Mouse (Mus musculus) urinary bladder, postnatal 14 days (tissue): ENCODE measurements around the gene Pde3b.
"Not testable (repeated sequence)": the region's sequence is repeated elsewhere in the genome, so short reads cannot be mapped to it uniquely, and the experiment has no call there.

Source experiments
- DNase-seq: peaks from one replicate; pipeline ENCODE4 v3.0.0; 2021; ENCODE audit warnings: low spot score

Pde3b gene

DNA sequence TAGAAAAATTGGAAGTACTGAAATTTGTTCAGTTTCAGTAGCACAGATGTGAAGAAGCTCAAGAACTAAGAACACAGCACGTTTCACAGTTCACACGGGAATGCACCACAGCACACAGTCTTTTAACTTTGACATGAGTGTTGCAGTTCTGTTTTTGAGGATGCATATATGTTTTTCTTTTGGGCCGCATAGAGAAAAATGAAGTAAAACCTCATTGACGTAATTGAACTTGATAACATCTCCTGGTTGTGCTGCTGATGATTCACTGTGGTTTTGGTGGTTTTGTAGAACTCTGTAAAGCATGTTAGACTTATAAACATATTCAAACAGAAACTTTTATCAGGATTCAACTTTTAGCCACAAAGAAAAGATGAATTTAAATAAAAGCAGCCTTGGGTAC is 64.7 kb downstream of the Pde3b start:
- no peak for DNase-seq

DNA sequence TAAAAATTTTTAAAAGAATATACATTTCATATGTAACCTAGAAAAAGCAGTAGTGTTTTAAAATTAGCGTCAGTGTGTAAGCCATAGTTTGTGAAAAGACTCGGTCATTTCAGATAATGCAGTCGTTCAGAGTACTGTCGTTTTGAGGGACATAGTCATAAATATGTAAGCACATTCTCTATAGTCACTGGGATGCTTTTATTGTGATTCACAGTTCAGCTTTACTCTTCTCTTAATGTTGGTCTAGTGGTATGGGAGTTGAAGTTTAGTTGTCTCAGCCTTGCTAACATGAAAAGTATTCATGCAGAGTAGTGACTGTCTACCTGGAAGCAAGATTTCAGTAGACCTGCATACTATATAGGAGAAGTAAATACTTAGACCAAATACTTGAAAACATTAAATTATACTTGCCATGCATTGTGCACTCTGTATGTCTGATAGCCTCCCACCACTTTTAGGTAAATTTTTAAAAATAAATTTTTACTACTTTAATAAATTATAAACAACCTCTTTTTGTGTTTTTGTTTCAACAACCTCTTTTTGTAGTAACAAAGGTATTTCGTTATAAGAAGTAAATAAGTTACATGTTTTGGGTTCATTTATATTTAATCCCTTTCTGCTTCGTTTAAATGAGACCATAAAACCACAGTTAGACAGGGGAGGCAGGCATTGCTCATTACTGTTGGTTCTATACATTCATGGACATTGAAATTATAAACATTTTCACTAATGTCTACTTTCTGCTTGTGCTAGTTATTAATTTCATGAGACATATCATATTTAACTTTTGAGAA is 65.3 kb downstream of the Pde3b start:
- DNase-seq = no peak

DNA sequence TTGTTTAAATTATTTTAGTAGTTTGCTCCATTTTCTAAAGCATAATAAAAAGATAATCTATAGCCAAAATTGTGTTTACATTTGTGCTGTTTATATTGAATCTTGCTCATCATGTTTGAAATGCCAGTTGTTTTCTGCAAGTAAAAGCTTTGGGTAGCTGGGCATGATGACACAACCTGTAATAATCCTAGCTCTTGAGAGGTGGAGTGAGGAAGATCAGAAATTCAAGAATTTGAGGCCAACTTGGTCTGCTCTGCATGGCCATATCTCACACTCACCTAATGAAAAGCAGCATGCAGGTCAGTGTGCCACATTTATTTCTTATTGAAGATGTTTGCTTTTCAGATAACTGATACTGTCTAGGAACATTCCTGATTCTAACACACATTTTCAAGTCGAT is 65.9 kb downstream of the Pde3b start:
- no peak for DNase-seq

DNA sequence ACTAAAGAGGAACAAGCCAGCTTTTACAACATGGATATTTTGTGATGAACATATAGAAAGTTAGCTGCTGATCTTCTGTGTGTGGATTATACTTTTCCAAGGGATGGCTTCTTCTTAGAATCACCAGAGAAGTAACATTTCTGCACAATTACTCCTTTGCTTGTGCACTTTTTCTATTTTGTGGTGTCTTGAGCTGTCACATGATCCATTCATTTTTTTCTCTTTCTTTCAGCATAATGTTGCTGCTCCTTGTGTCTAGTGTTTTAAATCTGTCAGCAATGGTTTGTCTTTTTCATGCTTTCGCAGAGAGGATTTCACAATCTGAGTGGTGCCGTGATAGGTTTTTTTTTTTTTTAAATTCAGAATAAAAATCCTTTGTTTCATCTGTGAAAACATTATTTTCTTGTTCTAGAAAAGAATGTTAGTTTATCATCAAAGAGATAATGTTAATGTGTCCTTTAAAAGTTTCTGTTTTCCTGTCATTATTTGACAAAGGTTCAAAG is 66.4 kb downstream of the Pde3b start:
- no peak for DNase-seq

DNA sequence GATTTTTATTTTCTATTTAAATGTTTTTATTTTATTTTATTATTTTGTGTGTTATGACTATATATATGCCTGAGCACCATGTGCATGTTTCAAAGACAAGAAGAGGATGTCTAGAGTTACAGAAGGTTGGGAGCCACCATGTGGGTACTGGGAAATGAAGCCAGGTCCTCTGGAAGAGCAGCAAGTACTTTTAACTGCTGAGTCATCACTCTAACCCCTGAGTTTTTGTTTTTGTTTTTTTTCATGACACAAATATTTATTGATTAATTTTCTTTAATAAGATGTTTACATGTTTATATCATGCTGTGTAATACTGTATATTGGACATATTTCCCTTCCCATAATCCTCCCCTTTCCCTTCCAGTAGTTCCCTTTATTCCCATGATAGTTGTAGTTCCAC is 77.5 kb downstream of the Pde3b start:
- no peak for DNase-seq

DNA sequence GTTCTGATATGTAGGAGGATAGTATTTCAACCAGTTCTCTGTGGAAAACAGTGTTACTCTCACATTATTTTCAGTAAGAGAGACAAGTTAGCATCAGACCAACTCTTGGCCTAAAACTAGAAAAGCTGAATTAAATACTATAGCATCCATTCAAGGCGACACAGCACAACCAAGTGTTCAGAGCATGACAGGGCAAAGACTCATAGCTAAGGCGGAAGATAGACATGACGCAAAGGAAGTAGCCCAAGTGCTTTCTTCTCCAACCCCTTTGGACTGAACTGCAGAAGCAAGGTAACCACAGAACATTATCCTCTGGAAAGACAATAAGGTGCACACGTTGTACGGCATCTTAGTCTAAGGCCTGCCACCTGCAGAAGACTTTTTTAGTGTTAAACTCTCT is 79.0 kb downstream of the Pde3b start:
- DNase-seq = no peak

DNA sequence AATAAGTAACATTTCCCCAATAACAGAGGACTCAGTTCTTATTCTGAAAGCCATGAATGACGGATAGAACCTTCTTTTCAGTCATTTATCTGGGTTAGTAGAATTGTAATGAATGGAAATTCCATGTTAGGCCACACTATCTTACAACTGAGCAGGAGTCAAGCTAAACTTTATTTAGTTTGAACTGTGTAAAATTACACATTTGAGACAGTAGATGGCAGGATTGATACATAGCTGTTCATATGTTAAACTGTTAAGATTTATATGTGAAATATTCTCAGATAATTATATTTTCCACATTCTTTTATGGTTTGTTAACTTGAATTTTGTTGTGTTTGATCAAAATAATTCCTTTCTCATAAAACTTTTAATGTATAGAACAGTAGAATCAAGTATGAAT is 84.2 kb downstream of the Pde3b start:
- DNase-seq = no peak

DNA sequence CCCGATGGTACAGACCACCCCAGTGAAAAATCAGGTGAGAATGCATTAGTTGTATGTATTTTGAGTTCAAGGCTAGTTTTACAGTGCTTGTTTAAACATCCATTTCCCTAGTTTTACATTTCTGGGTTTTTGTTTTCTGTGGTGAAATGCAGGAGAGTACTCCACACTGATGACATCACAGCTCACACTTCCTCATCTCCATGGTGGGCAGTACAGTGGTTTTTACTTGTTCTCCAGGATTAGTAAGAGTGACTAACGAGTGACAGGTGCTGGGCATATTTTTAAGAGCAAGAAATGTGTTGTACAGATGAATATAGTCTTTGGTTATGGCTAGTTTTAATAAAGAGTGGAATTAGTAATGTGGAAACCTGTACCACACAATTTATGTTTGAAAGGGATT is 93.8 kb downstream of the Pde3b start:
- no peak for DNase-seq

DNA sequence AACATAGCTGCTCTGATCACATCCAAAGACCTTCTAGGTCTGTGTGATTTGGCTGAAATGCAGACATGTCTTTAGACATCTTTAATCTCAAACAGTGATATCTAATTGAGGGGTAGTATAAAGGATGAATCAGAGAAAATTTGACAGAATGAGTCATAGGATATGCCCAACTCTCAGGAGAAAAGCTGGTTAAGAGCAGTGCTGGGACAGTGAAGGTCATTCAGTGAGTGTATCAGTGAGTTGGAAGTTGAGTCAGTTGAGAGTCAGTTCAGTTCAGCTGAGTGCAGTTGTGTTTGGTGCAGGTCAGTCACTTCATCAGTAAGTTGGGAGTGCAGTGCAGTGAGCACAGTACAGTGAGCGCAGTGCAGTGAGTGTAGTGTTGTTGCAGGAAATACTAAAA is 105.0 kb downstream of the Pde3b start:
- DNase-seq = no peak

DNA sequence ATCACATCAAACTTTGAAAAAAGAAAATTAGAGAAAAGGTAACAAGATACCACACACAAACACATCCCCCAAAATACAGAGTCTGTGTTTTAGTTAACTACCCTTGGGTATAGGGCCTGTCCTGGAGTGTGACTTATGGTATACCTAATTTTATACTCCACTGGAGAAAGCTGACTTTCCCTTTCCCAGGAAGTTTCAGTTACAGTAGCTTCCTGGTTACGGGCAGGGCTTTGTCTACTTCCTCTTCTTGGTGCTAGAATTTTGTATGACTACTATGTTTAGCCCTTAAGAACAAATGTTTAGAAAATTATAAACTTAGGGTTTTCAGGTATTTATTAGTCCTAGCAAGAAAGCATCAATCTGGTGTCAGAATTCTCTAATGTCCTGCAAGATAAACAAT is 111.2 kb downstream of the Pde3b start:
- DNase-seq = no peak

DNA sequence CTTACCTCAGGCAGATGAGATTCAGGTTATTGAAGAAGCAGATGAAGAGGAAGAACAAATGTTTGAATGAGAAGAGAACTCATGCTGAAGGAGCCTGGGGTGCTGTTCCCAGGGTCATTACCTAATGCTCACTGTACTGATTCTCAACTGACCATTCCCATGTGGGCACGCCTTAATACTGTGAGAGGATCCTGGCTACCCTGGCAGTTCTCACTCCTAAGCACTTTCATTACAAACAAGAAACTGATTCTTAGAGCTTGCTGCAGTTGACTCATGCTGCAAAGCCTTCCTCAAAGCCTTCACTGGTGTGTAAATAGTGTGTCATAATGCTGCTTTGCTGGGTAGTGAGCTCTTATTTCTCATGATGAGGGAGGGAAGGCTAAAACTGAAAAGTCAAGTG is 121.1 kb downstream of the Pde3b start:
- DNase-seq = no peak

DNA sequence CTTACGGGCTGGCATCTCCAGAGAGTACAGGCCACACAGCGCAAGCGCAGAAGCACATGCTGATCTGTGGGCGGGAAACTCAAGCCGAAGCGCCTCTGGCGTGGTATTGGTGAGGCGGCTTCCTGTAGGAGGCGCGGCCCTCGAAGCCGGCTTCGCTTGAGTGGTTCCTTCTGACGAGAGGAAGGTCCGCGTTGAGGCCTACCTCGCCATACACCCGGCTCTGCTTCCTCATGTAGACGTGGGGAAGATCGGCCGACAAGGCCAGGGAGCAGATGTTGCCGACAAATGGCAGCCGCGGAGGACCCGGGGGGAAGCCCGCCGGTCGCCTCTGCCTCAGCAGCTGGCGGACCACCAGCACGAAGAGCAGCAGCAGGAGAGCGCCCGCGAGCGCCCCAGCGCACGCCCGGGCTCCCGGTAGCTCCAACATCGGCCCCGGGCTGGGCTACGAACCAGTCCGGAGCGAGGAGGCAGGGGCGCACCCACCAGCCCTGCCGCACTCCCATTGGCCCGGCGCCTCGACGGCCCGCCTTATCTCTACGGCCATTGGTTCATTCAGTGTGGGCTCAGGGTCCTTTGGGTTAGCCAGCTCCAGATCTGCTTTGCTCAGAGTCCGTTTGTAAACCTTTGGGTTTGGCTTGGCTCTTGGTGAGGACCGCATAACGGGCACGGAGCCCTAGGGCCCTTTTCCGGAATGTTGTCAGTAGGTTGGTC is 147.6 kb downstream of the Pde3b start, which contains the start of gene Cyp2r1:
TSS of gene Cyp2r1 (minus strand) at position 442 of the 711 bp plus-strand sequence.
- DNase-seq = peak; percentile 90

DNA sequence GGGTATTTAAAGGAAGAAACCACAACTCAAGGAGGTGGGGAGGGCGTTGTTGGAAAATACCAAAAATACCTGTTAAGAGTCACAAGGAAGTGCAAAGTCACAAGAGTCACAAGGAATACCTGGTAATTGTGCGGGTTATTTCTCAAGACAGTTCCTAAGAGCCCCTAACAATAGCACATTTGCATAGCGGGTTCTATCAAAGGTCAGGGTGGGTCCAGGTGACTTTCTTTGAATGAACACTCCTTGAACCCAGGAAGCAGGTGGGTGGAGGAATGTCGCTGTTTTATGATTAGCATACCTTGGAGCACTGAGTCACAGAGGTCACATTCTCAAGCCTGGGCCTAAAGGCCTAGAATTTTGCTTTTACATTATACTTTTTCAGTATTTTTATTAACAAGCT is 158.8 kb downstream of the Pde3b start:
- DNase-seq = not testable (repeated sequence)

DNA sequence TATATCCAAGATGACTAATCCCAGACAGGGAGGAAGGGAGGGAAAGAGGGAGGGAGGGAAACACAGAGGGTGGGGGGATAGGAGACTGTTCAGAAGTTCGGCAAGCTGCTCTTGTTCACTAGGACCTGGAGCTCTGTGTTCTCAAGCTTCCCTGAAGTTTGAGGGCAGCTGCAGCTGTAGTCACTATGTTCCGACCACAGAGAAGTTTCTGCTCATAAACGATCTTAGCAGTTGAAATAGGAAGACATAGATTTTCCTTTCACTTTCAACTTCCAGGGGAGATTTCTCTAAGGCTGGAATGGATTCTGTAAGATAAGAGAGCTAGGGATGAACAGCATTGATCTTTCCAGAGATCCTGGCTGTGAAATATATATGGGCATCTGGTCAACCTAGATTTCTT is 161.8 kb downstream of the Pde3b start:
- no peak for DNase-seq

DNA sequence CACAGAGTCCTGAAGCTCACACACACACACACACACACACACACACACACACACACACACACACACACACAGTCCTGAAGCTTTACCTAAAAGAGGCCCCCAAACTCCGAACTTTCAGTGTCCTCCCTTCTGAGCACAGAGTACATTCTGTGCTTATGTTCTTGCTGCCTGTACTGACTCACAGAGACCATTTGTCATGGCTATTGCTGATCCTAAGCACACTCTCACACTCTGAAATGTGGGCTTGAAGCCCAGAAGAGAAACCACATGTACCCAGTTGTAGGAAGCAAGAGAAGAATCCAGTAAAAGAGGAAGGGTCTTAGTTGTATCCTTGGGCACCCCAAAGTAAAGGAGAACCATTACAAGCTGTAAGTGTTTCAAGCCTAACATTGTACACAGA is 162.6 kb downstream of the Pde3b start:
- DNase-seq = no peak

DNA sequence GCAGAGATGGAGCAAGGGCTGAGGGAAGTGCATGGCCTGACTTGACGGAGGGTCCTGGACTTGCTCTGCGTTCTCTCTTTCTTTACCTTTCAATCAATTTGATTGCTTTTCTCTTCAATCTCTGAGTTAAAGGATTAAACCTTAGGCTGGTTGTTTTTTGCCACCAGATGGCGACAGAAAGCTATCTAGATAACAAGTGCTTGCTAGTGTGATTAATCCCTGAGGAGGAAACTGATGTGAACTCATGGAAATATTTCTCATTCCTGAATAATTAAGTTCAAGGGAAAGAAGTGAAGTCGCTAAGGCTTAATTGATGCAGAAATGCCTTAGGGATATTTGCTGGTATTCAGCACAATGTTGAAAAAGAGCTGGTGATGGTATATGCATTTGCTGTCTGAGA is 165.3 kb downstream of the Pde3b start:
- peak; percentile 71 for DNase-seq

DNA sequence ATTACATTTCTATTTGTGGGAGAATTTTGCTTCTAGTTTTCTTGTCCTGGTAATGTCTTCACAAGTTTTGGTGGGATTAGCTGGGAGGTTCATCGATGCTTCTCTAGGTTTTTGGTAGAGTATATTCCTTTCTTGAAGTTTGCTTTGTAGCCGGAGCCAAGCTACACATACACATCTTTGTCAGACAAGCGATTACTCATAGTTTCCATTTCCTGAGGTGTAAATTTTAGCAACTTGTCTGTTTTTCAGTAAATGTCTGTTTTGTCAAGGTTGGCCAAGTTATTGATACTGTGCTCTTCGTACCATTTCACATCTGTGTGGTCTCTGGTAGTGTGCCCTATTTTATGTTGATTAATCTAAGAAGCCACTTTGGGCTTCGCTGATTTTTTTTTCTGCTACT is 166.1 kb downstream of the Pde3b start:
- no peak for DNase-seq

DNA sequence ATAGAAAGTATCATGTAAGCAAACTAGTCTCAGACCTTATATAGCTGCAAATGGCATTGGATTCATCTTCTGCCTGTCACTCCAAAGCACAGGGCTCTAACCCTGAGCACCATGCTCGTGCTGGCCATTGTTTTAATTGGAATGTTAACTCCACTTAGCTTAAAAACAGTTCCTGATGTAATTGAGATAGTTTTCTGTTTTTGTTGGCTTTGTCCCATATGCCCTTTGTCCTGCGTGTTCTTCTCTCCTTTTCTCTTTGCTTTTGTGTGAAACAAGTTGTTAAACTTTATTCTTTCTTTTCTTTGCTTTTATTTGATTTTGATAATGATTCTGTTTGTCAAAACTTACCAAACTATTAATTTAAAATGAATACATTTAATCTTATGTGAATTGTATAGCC is 167.4 kb downstream of the Pde3b start:
- no peak for DNase-seq
